8 mouse cellular contexts compared by ENCODE assay signal in the genomic region with DNA sequence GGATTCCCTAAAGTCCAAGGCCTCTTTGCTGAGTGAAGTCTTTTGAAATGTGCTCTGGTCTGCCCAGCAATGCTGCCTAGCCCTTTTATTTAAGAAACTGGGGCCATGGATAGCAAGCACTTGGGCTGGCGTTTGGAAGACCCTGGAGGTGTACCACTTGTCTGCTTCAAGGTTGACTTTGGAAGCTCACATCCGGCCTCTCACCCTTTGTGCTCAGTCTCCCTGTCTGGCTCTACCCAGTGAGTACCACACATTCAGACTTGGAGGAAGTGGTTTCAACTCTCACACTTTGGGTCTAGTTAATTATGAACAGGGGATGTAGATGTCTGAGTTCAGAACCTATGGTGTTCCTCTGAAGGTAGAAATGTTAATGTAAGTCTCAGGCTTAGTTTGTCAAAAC. TPM values are rescaled to one million over a fixed set of nuclear protein-coding genes. Genes with fewer than 3 reads are reported as not detected.
DNase-seq lines count a peak whose midpoint lies in the region; ATAC-seq and TF ChIP-seq lines count a peak whose summit lies in the region.

No protein-coding gene starts in this region.

- peak overlapping the region; percentile 96 for H3K27ac ChIP-seq in left cerebral cortex, adult 2 months
- peak overlapping the region; percentile 99 for H3K27ac ChIP-seq in neural tube, embryonic 13.5 days (replicated peaks)

- TF ChIP-seq CTCF in left cerebral cortex, adult 2 months (IDR thresholded peaks at IDR 0.05): no peak

- no peaks in the 10 kb centered on the region for H3K36me3 ChIP-seq in neural tube, embryonic 13.5 days

- no peaks in the 10 kb centered on the region for H3K27me3 ChIP-seq in neural tube, embryonic 13.5 days

- H3K4me1 ChIP-seq in neural tube, embryonic 13.5 days (replicated peaks): peaks cover 65% of the 10 kb centered on the region

- DNase-seq in left cerebral cortex, adult 2 months (ENCODE audit: extremely low spot score in 1 of 2, low spot score in 2 of 2): no peak
- DNase-seq in left cerebral cortex, postnatal 36 days (ENCODE audit: low spot score in 2 of 2): no peak
- peak; percentile 26 to 27 for DNase-seq in adrenal gland, postnatal 36 days
- no peak for DNase-seq in cerebellum, adult 8-10 months
- no peak for DNase-seq in left cerebral cortex, postnatal 25 days (ENCODE audit: low spot score in 2 of 2)

- peak; percentile 55 for ATAC-seq in inflammation-experienced regulatory T-cells, adult 6 months
- no peak for ATAC-seq in neural tube, embryonic 13.5 days (ENCODE audit: low read depth)
- no peak for ATAC-seq in frontal cortex, adult (ENCODE audit: low TSS enrichment)

- WGBS in neural tube, embryonic 13.5 days: 25% methylated on average over 2 of the region's 2 CpGs

- peak overlapping the region; percentile 99 for H3K9ac ChIP-seq in neural tube, embryonic 13.5 days

- H3K9me3 ChIP-seq in neural tube, embryonic 13.5 days: no peaks in the 10 kb centered on the region

- intact Hi-C loops in left cerebral cortex, adult 2 months (cut with DNase I): loop anchor here (5.0 kb wide), 4 partner anchors 46 to 361 kb away; partner anchors contain the start of gene Rev3l
- intact Hi-C loops in left cerebral cortex, postnatal 36 days (cut with DNase I): loop anchor here (5.0 to 10.0 kb wide), 4 partner anchors 66 to 363 kb away; partner anchors contain the start of gene Rev3l
- intact Hi-C loops in left cerebral cortex, postnatal 25 days (cut with DNase I): loop anchor here (5.0 kb wide), 3 partner anchors 56 to 146 kb away; no protein-coding TSS in a partner anchor

- peak overlapping the region; percentile 78 for H3K4me3 ChIP-seq in left cerebral cortex, adult 2 months
- peak overlapping the region; percentile 98 for H3K4me3 ChIP-seq in neural tube, embryonic 13.5 days

- peak overlapping the region; percentile 92 for H3K4me2 ChIP-seq in neural tube, embryonic 13.5 days

RNA-seq across cellular contexts. Expression of gene Fyn, which starts 2.8 kb away (rescaled TPM):
- total RNA-seq in left cerebral cortex, adult 2 months (2021): 100 to 1,000 TPM; 116 to 117 TPM
- total RNA-seq in left cerebral cortex, postnatal 36 days (2021): 100 to 1,000 TPM; 119 to 138 TPM
- total RNA-seq in adrenal gland, postnatal 36 days (2021): 10 to 100 TPM; 44.8 to 69.9 TPM
- 100 to 1,000 TPM; 100 to 133 (median 132) TPM for polyA plus RNA-seq in inflammation-experienced regulatory T-cells, adult 6 months (2017; shearing (Covaris generic))
- 71.6 and 74.9 TPM in 2 replicates for polyA plus RNA-seq in neural tube, embryonic 13.5 days (2015; fragmentation: Nextera tagmentation; extraction: Ambion mirVana)
- 100 to 1,000 TPM; 128 to 136 TPM for total RNA-seq in left cerebral cortex, postnatal 25 days (2021)

Comparison
In these comparisons a context has a peak if more than half of its experiments do, and no peak if none do; other contexts are left out.
1. DNase-seq: peak in adrenal gland, postnatal 36 days (2 of 2); none in left cerebral cortex, adult 2 months (0 of 2), left cerebral cortex, postnatal 36 days (0 of 2), cerebellum, adult 8-10 months (single experiment) and left cerebral cortex, postnatal 25 days (0 of 2).